Mouse (Mus musculus) layer of hippocampus, adult 2 months (tissue): ENCODE results near the gene Wdr70. TPM values are rescaled to one million over a fixed set of nuclear protein-coding genes. Genes with fewer than 3 reads are reported as not detected.
"Not testable (repeated sequence)": the region's sequence is repeated elsewhere in the genome, so short reads cannot be mapped to it uniquely, and the experiment has no call there.

Source experiments
- DNase-seq, 2 experiments: peaks; one replicate each; pipeline ENCODE4 v3.0.0; 2022; ENCODE audit warnings: low spot score in 2 of 2
- H3K27ac ChIP-seq: fragments of 200-600 bp; 2 replicates; pipeline ENCODE4 v1.8.1; 2022
- H3K4me3 ChIP-seq: fragments of 200-600 bp; 2 replicates; pipeline ENCODE4 v1.8.1; 2022; ENCODE audit warnings: mild to moderate bottlenecking
- CTCF ChIP-seq: fragments of 200-600 bp; conservative IDR thresholded peaks from 2 replicates; pipeline ENCODE4 v1.8.1; 2022; ENCODE audit warnings: antibody characterized with exemption, mild to moderate bottlenecking, moderate library complexity
- total RNA-seq, 2 experiments: library from RNA; stranded (reverse); gene quantifications; 2 replicates each; pipeline ENCODE4 v1.2.3; 2021

Gene Wdr70
- total RNA-seq, 2 experiments from 2014 or later: 30.5 to 33.5 TPM

GRCm38 (mm10) chr15:8090685-8091084 is 8.3 kb downstream of the Wdr70 start:
- TF ChIP-seq CTCF: no peak
- Histone ChIP-seq H3K27ac (no peak overlapping the region), H3K4me3 (no peak overlapping the region)
- no peak for DNase-seq

GRCm38 (mm10) chr15:8088715-8089114 is 10.3 kb downstream of the Wdr70 start:
- Histone ChIP-seq H3K4me3 (no peak overlapping the region), H3K27ac (no peak overlapping the region)
- no peak for DNase-seq
- TF ChIP-seq CTCF: no peak

DNA sequence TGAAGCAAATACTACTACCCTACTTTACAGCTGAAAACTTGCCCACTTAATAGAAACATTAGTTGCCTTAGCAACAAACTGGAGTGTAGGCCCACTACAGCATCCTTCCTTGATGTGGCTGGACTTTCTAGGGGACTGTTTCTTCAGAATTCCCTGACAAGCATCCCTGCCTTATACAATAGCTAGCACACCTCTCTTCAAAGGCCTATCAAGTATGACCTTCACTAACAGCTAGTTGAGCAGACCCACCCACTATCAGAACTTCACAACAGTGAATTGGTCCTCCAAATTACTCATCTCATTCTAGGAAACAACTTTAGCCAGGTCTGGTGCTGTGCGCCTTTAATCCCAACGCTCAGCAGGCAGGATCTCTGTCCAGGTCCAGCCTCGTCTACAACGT is 11.7 kb downstream of the Wdr70 start:
- H3K27ac ChIP-seq: no peak overlapping the region
- DNase-seq: no peak
- no peak for TF ChIP-seq CTCF
- no peak overlapping the region for H3K4me3 ChIP-seq

DNA sequence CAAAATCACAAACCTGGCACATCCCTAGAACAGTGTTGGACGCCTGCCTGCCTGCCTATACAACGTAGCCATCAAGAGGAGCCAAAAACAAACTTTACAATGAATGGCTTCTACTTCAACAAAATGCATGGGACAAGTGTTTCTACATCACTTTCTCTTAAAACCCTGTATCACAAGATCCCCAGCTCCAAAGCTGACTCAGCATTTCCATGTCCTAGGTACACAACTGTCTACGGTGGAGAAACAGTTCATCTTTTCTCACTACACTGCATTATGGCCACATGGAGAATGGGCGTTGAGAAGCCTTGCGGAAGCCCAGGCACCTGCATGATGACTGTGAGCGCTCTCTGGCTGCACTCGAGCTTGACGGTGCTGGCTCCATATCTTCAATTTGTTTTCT is 16.9 kb downstream of the Wdr70 start:
- no peak for TF ChIP-seq CTCF
- DNase-seq: no peak
- Histone ChIP-seq H3K4me3 (no peak overlapping the region), H3K27ac (no peak overlapping the region)

- not testable (repeated sequence) for H3K4me3 ChIP-seq, H3K27ac ChIP-seq, DNase-seq
Observed at GRCm38 (mm10) chr15:8073159-8073558, 25.9 kb downstream of the Wdr70 start.

DNA sequence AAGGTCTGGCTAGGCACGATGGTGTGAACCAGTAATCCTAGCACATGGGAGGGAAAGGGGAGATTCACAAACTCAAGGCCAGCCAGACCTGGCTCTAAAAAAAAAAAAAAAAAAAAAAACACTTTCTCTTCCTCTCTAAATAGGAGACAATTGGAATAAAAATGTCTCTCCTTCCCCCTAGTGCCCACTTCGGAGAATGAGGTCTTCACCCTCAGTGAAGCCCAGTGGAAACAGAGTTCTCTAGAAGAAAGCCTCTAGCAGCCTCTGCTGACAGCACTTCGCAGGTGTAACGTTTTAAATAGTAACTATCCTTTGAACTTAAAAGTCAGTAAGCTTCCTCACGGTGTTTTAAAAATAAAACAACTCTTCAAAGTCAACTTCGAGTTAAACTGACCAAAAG is 33.8 kb downstream of the Wdr70 start:
- DNase-seq: no peak
- H3K27ac ChIP-seq: no peak overlapping the region
- TF ChIP-seq CTCF: peak; percentile 59

GRCm38 (mm10) chr15:8051177-8051576 is 47.8 kb downstream of the Wdr70 start:
- TF ChIP-seq CTCF: no peak
- no peak for DNase-seq
- no peak overlapping the region for H3K27ac ChIP-seq
- H3K4me3 ChIP-seq: no peak overlapping the region

More for the DNA sequence above, 33.8 kb downstream of the Wdr70 start:
- no peak overlapping the region for H3K4me3 ChIP-seq

DNA sequence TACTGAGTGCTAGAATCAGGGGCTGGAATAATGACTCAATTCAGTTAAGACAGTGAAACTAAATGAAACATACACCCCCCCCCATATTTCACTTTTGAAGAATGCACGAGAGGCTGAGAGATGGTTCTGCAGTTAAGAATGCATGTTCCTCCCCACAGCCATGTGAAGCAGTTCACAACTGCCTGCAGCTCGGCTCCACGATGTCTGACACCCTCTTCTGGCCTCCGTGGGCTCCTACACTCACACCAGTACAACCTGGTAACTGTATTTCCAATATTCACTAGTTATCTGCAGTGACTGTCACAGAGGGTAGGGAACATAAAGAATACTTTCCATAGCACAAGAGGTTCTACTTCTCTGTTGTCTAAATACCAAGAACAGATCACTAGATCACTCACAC is 59.2 kb downstream of the Wdr70 start:
- no peak overlapping the region for H3K4me3 ChIP-seq
- peak; percentile 45; the same call in 1 of the 2 replicates for TF ChIP-seq CTCF
- no peak for DNase-seq

GRCm38 (mm10) chr15:8038457-8038856 is 60.6 kb downstream of the Wdr70 start:
- H3K27ac ChIP-seq: no peak overlapping the region
- no peak overlapping the region for H3K4me3 ChIP-seq
- no peak for DNase-seq
- TF ChIP-seq CTCF: peak; percentile 35

More for the DNA sequence above, 59.2 kb downstream of the Wdr70 start:
- no peak overlapping the region for H3K27ac ChIP-seq

GRCm38 (mm10) chr15:8037825-8038224 is 61.2 kb downstream of the Wdr70 start:
- no peak for TF ChIP-seq CTCF
- Histone ChIP-seq H3K27ac (no peak overlapping the region), H3K4me3 (no peak overlapping the region)
- DNase-seq: no peak

GRCm38 (mm10) chr15:8031211-8031610 is 67.8 kb downstream of the Wdr70 start:
- H3K27ac ChIP-seq: peak overlapping the region; percentile 52; the same call in 1 of the 2 replicates
- TF ChIP-seq CTCF: no peak
- H3K4me3 ChIP-seq: no peak overlapping the region
- DNase-seq: no peak

GRCm38 (mm10) chr15:8030643-8031042 is 68.4 kb downstream of the Wdr70 start:
- DNase-seq: peak; percentile 58 to 68
- TF ChIP-seq CTCF: no peak
- Histone ChIP-seq H3K27ac (peak overlapping the region; percentile 52; the same call in 1 of the 2 replicates), H3K4me3 (no peak overlapping the region)

GRCm38 (mm10) chr15:8027503-8027902 is 71.5 kb downstream of the Wdr70 start:
- TF ChIP-seq CTCF: peak; percentile 54
- Histone ChIP-seq H3K4me3 (no peak overlapping the region), H3K27ac (no peak overlapping the region)
- DNase-seq: no peak

DNA sequence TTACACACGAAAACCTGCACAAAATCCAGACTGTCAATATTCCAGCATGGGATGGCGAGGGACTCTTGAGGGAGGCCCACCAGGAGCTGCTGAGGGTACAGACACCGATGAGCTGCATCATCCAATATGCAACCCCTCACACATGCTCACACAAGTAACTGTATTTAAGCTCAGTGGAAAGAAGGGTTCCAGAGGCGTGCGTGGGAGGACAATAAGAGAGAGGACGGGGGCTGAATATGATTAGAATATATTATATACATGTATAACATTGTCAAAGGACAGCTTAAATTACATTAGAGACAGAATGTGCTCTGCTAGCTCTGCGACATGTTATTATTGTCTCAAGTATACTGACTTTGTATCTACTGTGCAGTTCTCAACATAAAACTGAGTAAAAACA is 87.6 kb downstream of the Wdr70 start:
- no peak for TF ChIP-seq CTCF
- no peak overlapping the region for H3K27ac ChIP-seq
- DNase-seq: no peak
- H3K4me3 ChIP-seq: no peak overlapping the region

DNA sequence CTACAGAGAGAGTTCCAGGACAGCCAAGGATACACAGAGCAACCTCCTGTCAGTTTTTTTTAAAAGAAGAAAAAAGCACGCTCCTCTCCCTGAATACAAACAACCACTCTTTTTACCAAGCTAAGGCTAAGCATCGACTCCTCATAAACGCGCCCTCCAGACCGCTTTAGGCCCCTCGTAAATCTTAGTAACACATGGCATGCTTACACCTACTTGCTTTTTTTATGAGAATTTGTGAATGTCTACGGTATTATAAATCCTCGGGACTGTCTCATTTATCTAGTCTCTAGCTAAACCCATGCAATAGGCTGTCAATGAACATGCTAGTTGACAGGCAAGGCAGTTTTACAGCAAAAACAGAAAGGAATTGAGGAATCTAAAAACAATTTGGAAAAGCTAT is 91.6 kb downstream of the Wdr70 start:
- TF ChIP-seq CTCF: no peak
- no peak overlapping the region for H3K4me3 ChIP-seq

More for the DNA sequence above, 91.6 kb downstream of the Wdr70 start:
- no peak overlapping the region for H3K27ac ChIP-seq
- DNase-seq: no peak
